Mouse (Mus musculus) megakaryocyte, adult 5-6 weeks (primary cell): ENCODE measurements around the gene Ddx24. TPM values are rescaled to one million over a fixed set of nuclear protein-coding genes. Genes with fewer than 3 reads are reported as not detected.
A peak's percentile ranks its signal among the peaks of the same experiment; 100 is the strongest.

Experiments
- ATAC-seq: 2 replicates; pipeline ENCODE4 v1.8.0; 2016; ENCODE audit warnings: mild to moderate bottlenecking, inconsistent platforms; ENCODE audit not compliant: poor library complexity, severe bottlenecking
- total RNA-seq, 2 experiments: library from RNA; stranded (forward) in 1 of 2; stranded (reverse) in 1 of 2; fragments of 153-499, 151-499 nt in 1 of 2; fragments of 221-1000, 200-1000 nt in 1 of 2; gene quantifications; 2 replicates each; pipeline versions ENCODE4 v1.2.3 to v1.2.4; 2015 to 2017

The Ddx24 gene
- total RNA-seq, 2 experiments from 2014 or later: 53.0 to 63.8 TPM

GRCm38 (mm10) chr12:103391098-103391497, 34.5 kb downstream of the Ddx24 start:
- no peak for ATAC-seq

GRCm38 (mm10) chr12:103389982-103390381, 35.6 kb downstream of the Ddx24 start:
- no peak for ATAC-seq

- ATAC-seq: no peak
These were observed 36.3 kb downstream of the Ddx24 start for GRCm38 (mm10) chr12:103389348-103389727.

GRCm38 (mm10) chr12:103388505-103389347, 36.9 kb downstream of the Ddx24 start, which contains the start of gene Otub2:
Otub2 (plus strand) TSS chr12:103388682.
- peak; percentile 97 for ATAC-seq

- no peak for ATAC-seq
These were observed 45.4 kb downstream of the Ddx24 start for GRCm38 (mm10) chr12:103380226-103380625.

GRCm38 (mm10) chr12:103376774-103377173, 48.9 kb downstream of the Ddx24 start:
- ATAC-seq: no peak

GRCm38 (mm10) chr12:103376124-103376523, 49.5 kb downstream of the Ddx24 start:
- no peak for ATAC-seq

- no peak for ATAC-seq
These were observed 51.9 kb downstream of the Ddx24 start for GRCm38 (mm10) chr12:103373530-103374236.

GRCm38 (mm10) chr12:103371711-103372110, 53.9 kb downstream of the Ddx24 start:
- peak; percentile 70 for ATAC-seq

GRCm38 (mm10) chr12:103370861-103371260, 54.8 kb downstream of the Ddx24 start:
- no peak for ATAC-seq

GRCm38 (mm10) chr12:103368777-103369176, 56.9 kb downstream of the Ddx24 start:
- ATAC-seq: no peak

GRCm38 (mm10) chr12:103368326-103368669, 57.3 kb downstream of the Ddx24 start:
- no peak; the same call in 1 of the 2 replicates for ATAC-seq

GRCm38 (mm10) chr12:103367620-103368325, 57.9 kb downstream of the Ddx24 start:
- peak; percentile 64 for ATAC-seq

GRCm38 (mm10) chr12:103367171-103367570, 58.5 kb downstream of the Ddx24 start:
- ATAC-seq: no peak

GRCm38 (mm10) chr12:103362336-103362735, 63.3 kb downstream of the Ddx24 start:
- no peak for ATAC-seq

- ATAC-seq: no peak
These were observed 63.9 kb downstream of the Ddx24 start for GRCm38 (mm10) chr12:103361539-103362307.

GRCm38 (mm10) chr12:103360812-103361211, 64.8 kb downstream of the Ddx24 start:
- ATAC-seq: no peak

- no peak for ATAC-seq
These were observed 66.5 kb downstream of the Ddx24 start for GRCm38 (mm10) chr12:103358951-103359801.

- ATAC-seq: no peak
These were observed 67.4 kb downstream of the Ddx24 start for GRCm38 (mm10) chr12:103358216-103358615.
